Mouse (Mus musculus): ENCODE measurements around the gene Thada. TPM values are rescaled to one million over a fixed set of nuclear protein-coding genes. Genes with fewer than 3 reads are reported as not detected.
A peak's percentile ranks its signal among the peaks of the same experiment; 100 is the strongest.

The Thada gene
- polyA plus RNA-seq, 1 experiment from 2014 or later: 1.3 TPM

- Histone ChIP-seq H3K9me3 (ENCODE audit: control insufficient read depth) (no peaks in the 10 kb centered on the region), H3K36me3 (ENCODE audit: control insufficient read depth, insufficient read depth) (no peaks in the 10 kb centered on the region), H3K27ac (ENCODE audit: low read depth, low read length) (0 out of 2 replicates have a peak overlapping the region, but pooled peaks have one; percentile 21), H3K4me1 (replicated peaks; ENCODE audit: control insufficient read depth, insufficient read depth, low read length) (no peaks in the 10 kb centered on the region), H3K4me2 (replicated peaks; ENCODE audit: low read depth) (no peak overlapping the region), H3K4me3 (ENCODE audit: low read depth, low read length) (no peak overlapping the region), H3K27me3 (replicated peaks; ENCODE audit: control insufficient read depth, insufficient read depth, low read length) (no peaks in the 10 kb centered on the region), H3K9ac (ENCODE audit: low read depth, low read length) (no peak overlapping the region)
- ATAC-seq: no peak
- WGBS: 67% methylated on average over 9 of the region's 9 CpGs
- no peak for TF ChIP-seq CTCF (IDR thresholded peaks at IDR 0.05; ENCODE audit: low read depth)
Measured at GRCm38 (mm10) chr17:84351912-84352789, 113.9 kb downstream of the Thada start.

GRCm38 (mm10) chr17:84351276-84351675 is 114.7 kb downstream of the Thada start:
- Histone ChIP-seq H3K9me3 (ENCODE audit: control insufficient read depth) (no peaks in the 10 kb centered on the region), H3K36me3 (ENCODE audit: control insufficient read depth, insufficient read depth) (peaks cover 4% of the 10 kb centered on the region), H3K4me1 (replicated peaks; ENCODE audit: control insufficient read depth, insufficient read depth, low read length) (no peaks in the 10 kb centered on the region), H3K27me3 (replicated peaks; ENCODE audit: control insufficient read depth, insufficient read depth, low read length) (no peaks in the 10 kb centered on the region), H3K4me2 (replicated peaks; ENCODE audit: low read depth) (no peak overlapping the region), H3K4me3 (ENCODE audit: low read depth, low read length) (no peak overlapping the region), H3K9ac (ENCODE audit: low read depth, low read length) (no peak overlapping the region), H3K27ac (ENCODE audit: low read depth, low read length) (no peak overlapping the region)
- ATAC-seq: peak; percentile 90
- no peak for TF ChIP-seq CTCF (IDR thresholded peaks at IDR 0.05; ENCODE audit: low read depth)
- WGBS: 34% methylated on average over 3 of the region's 3 CpGs

DNA sequence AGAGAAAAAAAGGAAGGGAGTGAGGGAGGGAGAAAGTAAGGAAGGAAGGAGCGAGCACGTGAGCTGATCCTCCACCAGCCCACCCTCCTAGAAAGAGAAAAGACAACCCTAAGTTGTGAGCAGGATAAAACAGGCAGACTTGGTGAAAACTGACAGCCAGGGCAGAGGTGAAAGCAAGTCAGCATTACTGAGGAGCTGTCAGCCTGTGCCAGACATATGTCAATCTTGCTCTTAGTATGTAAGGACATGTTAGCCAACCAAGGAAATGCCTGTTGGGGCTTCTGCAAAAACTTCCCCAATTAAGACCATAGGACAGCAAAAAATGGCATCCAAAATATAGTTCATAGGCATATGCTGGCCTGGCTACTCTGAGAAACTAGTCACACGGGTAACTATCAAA is 117.1 kb downstream of the Thada start:
- Histone ChIP-seq H3K4me2 (replicated peaks; ENCODE audit: low read depth) (no peak overlapping the region), H3K27ac (ENCODE audit: low read depth, low read length) (no peak overlapping the region), H3K4me1 (replicated peaks; ENCODE audit: control insufficient read depth, insufficient read depth, low read length) (no peaks in the 10 kb centered on the region), H3K9me3 (ENCODE audit: control insufficient read depth) (no peaks in the 10 kb centered on the region), H3K4me3 (ENCODE audit: low read depth, low read length) (no peak overlapping the region), H3K9ac (ENCODE audit: low read depth, low read length) (no peak overlapping the region), H3K27me3 (replicated peaks; ENCODE audit: control insufficient read depth, insufficient read depth, low read length) (no peaks in the 10 kb centered on the region), H3K36me3 (ENCODE audit: control insufficient read depth, insufficient read depth) (peaks cover 5% of the 10 kb centered on the region)
- TF ChIP-seq CTCF (IDR thresholded peaks at IDR 0.05; ENCODE audit: low read depth): no peak
- 94% methylated on average over 3 of the region's 3 CpGs for WGBS
- no peak for ATAC-seq

DNA sequence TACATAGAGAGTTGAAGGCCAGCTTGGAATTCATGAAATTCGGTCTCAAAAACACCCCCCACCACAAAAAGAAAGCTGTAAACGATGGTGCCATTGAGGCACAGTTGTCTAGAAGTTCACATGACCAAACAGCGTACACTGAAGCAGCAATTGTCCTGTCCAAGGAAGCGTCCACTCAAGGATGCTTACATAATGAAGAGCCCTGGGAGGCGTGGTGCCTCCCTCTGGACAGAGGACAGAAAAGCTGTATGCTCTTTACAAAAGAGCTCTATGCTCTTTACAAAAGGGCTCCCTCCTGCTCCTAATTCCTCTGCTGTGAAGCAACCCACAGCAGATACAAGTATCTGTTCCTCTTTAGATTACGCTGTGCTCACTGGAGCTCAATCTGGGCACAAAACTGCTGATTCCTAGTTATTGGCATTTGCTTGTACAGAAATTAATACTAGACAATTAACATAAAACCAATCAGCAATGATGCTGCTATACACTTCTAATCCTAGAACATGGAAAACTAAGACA is 123.6 kb downstream of the Thada start:
- no peak overlapping the region for H3K4me3 ChIP-seq (ENCODE audit: low read depth, low read length)
- no peak for ATAC-seq
- 79% methylated on average over 6 of the region's 6 CpGs for WGBS
- no peaks in the 10 kb centered on the region for H3K4me1 ChIP-seq (replicated peaks; ENCODE audit: control insufficient read depth, insufficient read depth, low read length)
- no peaks in the 10 kb centered on the region for H3K27me3 ChIP-seq (replicated peaks; ENCODE audit: control insufficient read depth, insufficient read depth, low read length)
- H3K27ac ChIP-seq (ENCODE audit: low read depth, low read length): no peak overlapping the region
- H3K9me3 ChIP-seq (ENCODE audit: control insufficient read depth): no peaks in the 10 kb centered on the region
- no peak overlapping the region for H3K4me2 ChIP-seq (replicated peaks; ENCODE audit: low read depth)
- no peak overlapping the region for H3K9ac ChIP-seq (ENCODE audit: low read depth, low read length)
- peaks cover 11% of the 10 kb centered on the region for H3K36me3 ChIP-seq (ENCODE audit: control insufficient read depth, insufficient read depth)
- TF ChIP-seq CTCF (IDR thresholded peaks at IDR 0.05; ENCODE audit: low read depth): peak; percentile 43

GRCm38 (mm10) chr17:84341686-84342085 is 124.3 kb downstream of the Thada start:
- Histone ChIP-seq H3K4me1 (replicated peaks; ENCODE audit: control insufficient read depth, insufficient read depth, low read length) (no peaks in the 10 kb centered on the region), H3K36me3 (ENCODE audit: control insufficient read depth, insufficient read depth) (peaks cover 11% of the 10 kb centered on the region), H3K27ac (ENCODE audit: low read depth, low read length) (no peak overlapping the region), H3K27me3 (replicated peaks; ENCODE audit: control insufficient read depth, insufficient read depth, low read length) (no peaks in the 10 kb centered on the region), H3K4me2 (replicated peaks; ENCODE audit: low read depth) (no peak overlapping the region), H3K9me3 (ENCODE audit: control insufficient read depth) (no peaks in the 10 kb centered on the region), H3K4me3 (ENCODE audit: low read depth, low read length) (no peak overlapping the region), H3K9ac (ENCODE audit: low read depth, low read length) (no peak overlapping the region)
- no peak for ATAC-seq
- 69% methylated on average over 2 of the region's 2 CpGs for WGBS
- TF ChIP-seq CTCF (IDR thresholded peaks at IDR 0.05; ENCODE audit: low read depth): peak; percentile 27; the same call in 1 of the 2 replicates

DNA sequence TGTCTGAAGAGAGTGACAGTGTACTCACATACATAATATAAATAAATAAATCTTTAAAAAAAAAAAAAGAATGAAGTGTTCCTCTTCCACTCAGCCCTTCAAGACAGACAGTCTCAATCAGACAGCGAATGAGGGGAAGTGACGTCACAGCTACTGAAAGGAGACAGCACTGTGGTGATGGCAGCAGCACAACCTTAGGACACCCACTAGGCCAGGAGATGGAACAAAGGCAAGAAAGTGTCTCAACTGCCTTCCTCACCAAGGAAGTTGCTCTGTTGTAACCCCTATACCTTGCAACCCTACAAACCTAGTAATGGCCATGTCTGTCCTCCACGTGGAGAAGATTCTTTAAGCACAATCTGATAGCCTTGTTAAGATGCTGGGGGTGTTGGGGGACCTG is 125.4 kb downstream of the Thada start:
- no peak overlapping the region for H3K4me3 ChIP-seq (ENCODE audit: low read depth, low read length)
- TF ChIP-seq CTCF (IDR thresholded peaks at IDR 0.05; ENCODE audit: low read depth): no peak
- no peak overlapping the region for H3K9ac ChIP-seq (ENCODE audit: low read depth, low read length)
- no peaks in the 10 kb centered on the region for H3K9me3 ChIP-seq (ENCODE audit: control insufficient read depth)
- peaks cover 5% of the 10 kb centered on the region for H3K36me3 ChIP-seq (ENCODE audit: control insufficient read depth, insufficient read depth)
- WGBS: 94% methylated on average over 3 of the region's 3 CpGs
- no peaks in the 10 kb centered on the region for H3K4me1 ChIP-seq (replicated peaks; ENCODE audit: control insufficient read depth, insufficient read depth, low read length)
- H3K27ac ChIP-seq (ENCODE audit: low read depth, low read length): no peak overlapping the region
- no peaks in the 10 kb centered on the region for H3K27me3 ChIP-seq (replicated peaks; ENCODE audit: control insufficient read depth, insufficient read depth, low read length)
- H3K4me2 ChIP-seq (replicated peaks; ENCODE audit: low read depth): no peak overlapping the region
- no peak for ATAC-seq
